Mouse (Mus musculus) stomach, postnatal 0 days (tissue): Measurements from ENCODE around the gene Zfhx3.

Source experiments
- CTCF ChIP-seq: IDR thresholded peaks from 2 replicates; pipeline ENCODE4 v1.5.1; 2016; ENCODE audit warnings: antibody characterized with exemption, low read depth, mild to moderate bottlenecking, moderate library complexity
- EP300 ChIP-seq: optimal IDR thresholded peaks from 2 replicates; pipeline ENCODE3; 2016; ENCODE audit warnings: antibody characterized with exemption

DNA sequence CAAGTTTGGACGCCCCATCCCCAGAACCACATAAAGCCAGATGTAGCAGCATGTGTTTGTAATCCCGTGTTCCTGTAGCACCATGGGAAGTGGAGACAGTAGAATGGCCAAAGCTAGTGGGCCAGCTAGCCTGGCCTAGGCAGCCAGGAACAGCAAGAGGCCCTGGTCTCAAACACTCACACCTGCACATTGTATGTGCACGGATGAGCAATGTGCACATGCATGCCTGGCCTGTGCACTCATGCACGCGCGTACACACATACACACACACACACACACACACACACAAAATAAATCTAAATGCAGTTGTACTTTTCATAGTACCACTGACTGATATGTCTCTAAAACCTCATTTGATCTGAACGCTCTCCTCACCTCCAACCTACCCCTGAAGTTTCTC, 938.9 kb downstream of the Zfhx3 start:
- TF ChIP-seq CTCF (no peak), EP300 (no peak)
